Comparison of ENCODE assay signal across 8 mouse cellular contexts in the genomic region with DNA sequence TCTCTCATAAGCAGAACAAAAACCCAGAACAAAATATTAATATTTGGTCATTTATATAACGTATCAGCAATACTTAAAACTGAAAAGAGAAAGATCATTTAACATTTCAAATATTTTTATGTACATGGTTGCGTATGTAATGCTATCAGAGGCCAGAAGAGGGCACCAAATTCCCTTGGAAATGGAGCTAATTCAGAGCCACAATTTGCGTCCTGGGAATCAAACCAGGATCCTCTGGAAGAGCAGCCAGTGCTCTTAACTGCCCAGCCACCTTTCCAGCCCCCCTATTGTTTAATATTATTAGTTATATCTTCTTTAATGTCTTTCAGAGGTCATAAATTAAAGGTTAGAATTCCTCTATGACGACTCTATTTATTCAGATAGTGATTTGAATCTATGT. TPM values are rescaled to one million over a fixed set of nuclear protein-coding genes. Genes with fewer than 3 reads are reported as not detected.
DNase-seq lines count a peak whose midpoint lies in the region; ATAC-seq and TF ChIP-seq lines count a peak whose summit lies in the region.

No protein-coding gene starts in this region.

- H3K9ac ChIP-seq in intestine, postnatal 0 days (ENCODE audit: low read depth, low read length), result no peak overlapping the region
- H3K9ac ChIP-seq in intestine, embryonic 16.5 days (ENCODE audit: low read depth, low read length), result no peak overlapping the region

- H3K9me3 ChIP-seq in intestine, postnatal 0 days (ENCODE audit: control insufficient read depth), result no peaks in the 10 kb centered on the region
- no peaks in the 10 kb centered on the region for H3K9me3 ChIP-seq in intestine, embryonic 16.5 days (ENCODE audit: control insufficient read depth, low read length)
- H3K9me3 ChIP-seq in limb, embryonic 10.5 days (replicated peaks), result no peaks in the 10 kb centered on the region

- H3K27ac ChIP-seq in intestine, postnatal 0 days (ENCODE audit: low read depth, low read length), result no peak overlapping the region
- no peak overlapping the region for H3K27ac ChIP-seq in intestine, embryonic 16.5 days (ENCODE audit: low read length)
- no peak overlapping the region for H3K27ac ChIP-seq in limb, embryonic 10.5 days

- ATAC-seq in intestine, postnatal 0 days, result no peak
- no peak for ATAC-seq in intestine, embryonic 16.5 days
- no peak for ATAC-seq in activated CD4-positive, CD25-positive, alpha-beta regulatory T cell, adult 4 months

- 41% methylated on average over 4 of the region's 4 CpGs for WGBS in intestine, postnatal 0 days
- 42% methylated on average over 4 of the region's 4 CpGs for WGBS in intestine, embryonic 16.5 days
- WGBS in limb, embryonic 10.5 days, result 28% methylated on average over 4 of the region's 4 CpGs

- H3K4me3 ChIP-seq in intestine, postnatal 0 days (ENCODE audit: low read depth, low read length), result no peak overlapping the region
- H3K4me3 ChIP-seq in intestine, embryonic 16.5 days (ENCODE audit: low read length), result no peak overlapping the region
- H3K4me3 ChIP-seq in limb, embryonic 10.5 days, result no peak overlapping the region

- no peaks in the 10 kb centered on the region for H3K36me3 ChIP-seq in intestine, postnatal 0 days (ENCODE audit: control insufficient read depth, insufficient read depth)
- H3K36me3 ChIP-seq in intestine, embryonic 16.5 days (ENCODE audit: control insufficient read depth, insufficient read depth, low read length), result no peaks in the 10 kb centered on the region
- H3K36me3 ChIP-seq in limb, embryonic 10.5 days, result no peaks in the 10 kb centered on the region

- no peaks in the 10 kb centered on the region for H3K4me1 ChIP-seq in intestine, postnatal 0 days (replicated peaks; ENCODE audit: control insufficient read depth, insufficient read depth, low read length)
- H3K4me1 ChIP-seq in intestine, embryonic 16.5 days (ENCODE audit: control insufficient read depth, insufficient read depth, low read length), result no peaks in the 10 kb centered on the region
- peaks cover 9% of the 10 kb centered on the region for H3K4me1 ChIP-seq in limb, embryonic 10.5 days

- no peak overlapping the region for H3K4me2 ChIP-seq in intestine, postnatal 0 days (replicated peaks; ENCODE audit: low read depth)
- no peak overlapping the region for H3K4me2 ChIP-seq in intestine, embryonic 16.5 days (ENCODE audit: low read depth, low read length)

- H3K27me3 ChIP-seq in intestine, postnatal 0 days (replicated peaks; ENCODE audit: control insufficient read depth, insufficient read depth, low read length), result 0 out of 2 replicates have a peak, but pooled peaks cover 4% of the 10 kb centered on the region
- H3K27me3 ChIP-seq in intestine, embryonic 16.5 days (replicated peaks; ENCODE audit: control insufficient read depth, insufficient read depth, low read length), result no peaks in the 10 kb centered on the region; the same call in 1 of the 2 replicates
- H3K27me3 ChIP-seq in limb, embryonic 10.5 days (ENCODE audit: low read depth, poor library complexity, severe bottlenecking), result peaks cover 24% of the 10 kb centered on the region

- peak; percentile 78 for TF ChIP-seq CTCF in intestine, postnatal 0 days (IDR thresholded peaks at IDR 0.05; ENCODE audit: low read depth)

- peak; percentile 22 for DNase-seq in urinary bladder, postnatal 25 days (ENCODE audit: low spot score)
- DNase-seq in urinary bladder, postnatal 4 days (ENCODE audit: low spot score in 2 of 2), result no peak
- peak; percentile 63 to 72 for DNase-seq in cerebellum, postnatal 10 days
- DNase-seq in limb, embryonic 10.5 days (ENCODE audit: low spot score), result peak; percentile 52
- DNase-seq in T-cell, adult 2 months (ENCODE audit: low spot score), result no peak

RNA-seq across cellular contexts. Expression of gene Nsun7, which starts 3.7 kb away (rescaled TPM):
- 0.05 and 0.09 TPM in 2 replicates for polyA plus RNA-seq in intestine, postnatal 0 days (2015; fragmentation: Nextera tagmentation; extraction: Ambion mirVana)
- 0.13 and 0.17 TPM in 2 replicates for polyA plus RNA-seq in intestine, embryonic 16.5 days (2015; fragmentation: Nextera tagmentation; extraction: Ambion mirVana)
- polyA plus RNA-seq in limb, embryonic 10.5 days (2016; fragmentation: Nextera tagmentation; extraction: Ambion mirVana), result 0.20 and 0.49 TPM in 2 replicates
- under 1 TPM; 0.17 to 0.65 TPM for polyA plus RNA-seq in activated CD4-positive, CD25-positive, alpha-beta regulatory T cell, adult 4 months (2017; shearing (Covaris generic))

Comparison
In these comparisons a context has a peak if more than half of its experiments do, and no peak if none do; other contexts are left out.
1. DNase-seq: peak in urinary bladder, postnatal 25 days (single experiment), cerebellum, postnatal 10 days (2 of 2) and limb, embryonic 10.5 days (single experiment); none in urinary bladder, postnatal 4 days (0 of 2) and T-cell, adult 2 months (single experiment).